Mouse (Mus musculus): ENCODE results near the gene Rdh9.
A peak's percentile ranks its signal among the peaks of the same experiment; 100 is the strongest.

Gene Rdh9

DNA sequence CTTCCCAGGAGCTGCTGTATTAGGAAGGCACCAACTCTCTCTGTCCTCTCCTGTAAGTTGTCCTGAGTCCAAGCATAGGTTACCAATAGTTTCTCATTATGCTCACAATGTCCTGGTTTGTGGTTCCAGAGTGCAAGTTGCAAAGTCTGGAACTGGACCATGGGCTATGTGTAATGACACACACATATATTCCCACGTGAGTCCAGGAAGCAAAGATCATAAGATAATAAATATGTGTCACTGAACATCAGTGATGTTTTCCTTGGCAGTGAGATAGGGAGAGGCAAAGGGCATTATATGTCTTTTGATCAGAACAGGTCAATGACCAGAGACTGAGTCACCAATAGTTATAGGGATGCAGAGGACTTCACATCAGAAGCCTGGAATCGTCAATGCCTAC is at the start of gene Rdh9:
Gene Rdh9, plus strand, starts transcription at position 376 of the 400 bp plus-strand sequence.
- DNase-seq, result no peak

DNA sequence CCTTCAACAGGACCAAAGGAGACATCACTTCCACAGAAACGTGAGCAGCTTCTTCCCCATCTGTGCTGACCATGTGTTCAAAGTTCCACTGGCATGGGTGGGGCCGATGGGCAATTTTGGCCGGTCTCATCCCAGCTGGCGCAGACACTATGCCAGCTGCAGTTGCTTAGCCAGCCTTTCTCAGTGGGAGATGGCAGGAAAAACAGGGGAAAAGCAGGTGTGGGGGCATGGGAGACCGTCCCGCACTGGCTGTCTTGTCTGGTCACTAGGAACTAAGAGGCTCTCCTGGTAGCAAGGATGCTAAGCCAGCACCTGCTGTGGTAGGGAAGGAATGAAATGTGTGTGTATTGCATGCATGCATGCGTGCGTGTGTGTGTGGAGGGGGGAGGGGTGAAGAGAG is 47.7 kb upstream of the Rdh9 start:
- no peak for DNase-seq

DNA sequence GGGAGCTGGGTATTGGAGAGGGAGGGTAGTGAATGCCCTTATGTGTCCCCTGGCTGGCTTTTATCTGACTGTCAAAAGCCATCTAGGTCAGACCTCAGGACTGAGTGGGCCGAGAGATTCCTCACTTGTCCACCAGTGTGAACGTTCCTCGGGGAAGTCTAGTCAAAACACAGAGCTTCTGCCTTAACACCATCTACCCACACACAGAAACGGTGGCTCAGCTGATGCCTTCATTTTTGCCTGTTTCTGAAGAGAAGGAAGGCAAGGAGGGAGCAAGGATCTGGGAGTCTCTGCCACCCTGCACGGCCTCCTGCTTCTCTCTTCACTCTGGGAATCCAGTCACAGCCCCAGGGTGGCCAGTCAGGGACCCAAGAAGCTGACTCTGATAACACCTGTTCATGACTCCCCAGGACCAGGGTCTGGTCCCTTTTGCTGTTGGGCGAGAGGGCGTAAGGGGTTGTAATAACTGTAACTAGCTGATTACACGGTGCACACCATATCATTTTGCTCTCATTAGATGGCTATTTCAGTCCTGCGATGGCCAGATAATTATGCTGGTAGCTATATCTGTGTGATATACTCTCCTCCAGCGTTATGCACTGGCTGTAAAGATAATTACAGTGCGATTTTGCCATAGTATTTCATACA is 45.8 kb upstream of the Rdh9 start:
- no peak for DNase-seq

DNA sequence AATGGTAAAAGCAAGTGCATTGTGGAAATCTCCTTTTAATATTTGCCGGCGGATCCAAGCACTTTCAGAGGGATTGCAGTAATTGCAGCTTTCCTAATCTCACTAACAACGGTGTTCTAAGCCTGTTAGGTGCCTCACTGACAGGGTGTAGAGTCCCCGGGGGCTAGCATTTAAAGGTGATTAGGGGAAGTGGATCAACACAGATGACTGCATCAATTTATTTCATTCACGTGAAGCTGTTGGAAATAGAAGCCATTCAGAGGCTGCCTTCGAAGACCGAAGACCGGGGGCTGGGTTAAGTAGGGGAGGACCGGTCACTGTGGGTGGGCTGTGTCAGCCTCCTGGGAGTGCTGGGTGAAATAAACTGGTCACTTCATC is 45.3 kb upstream of the Rdh9 start:
- no peak for DNase-seq

DNA sequence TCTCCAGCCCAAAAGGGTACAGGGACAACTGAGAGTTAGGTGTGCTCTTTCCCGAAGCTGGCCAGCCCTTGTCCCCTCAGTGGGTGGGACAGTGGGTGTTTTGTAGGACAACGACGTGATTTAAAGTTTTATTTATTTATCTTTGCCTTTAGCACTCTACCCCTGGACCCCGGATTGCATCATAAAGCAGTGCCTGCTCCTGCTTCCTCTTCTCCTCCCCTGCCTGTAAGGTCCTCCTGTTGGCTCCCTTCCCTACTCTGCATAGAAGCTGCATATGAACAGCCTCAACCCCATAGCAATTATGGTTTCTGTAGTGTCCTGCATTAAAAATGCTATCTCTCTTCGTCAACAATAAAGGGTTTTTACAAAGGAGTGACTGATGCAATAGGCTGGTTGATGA is 44.8 kb upstream of the Rdh9 start:
- DNase-seq, result no peak

DNA sequence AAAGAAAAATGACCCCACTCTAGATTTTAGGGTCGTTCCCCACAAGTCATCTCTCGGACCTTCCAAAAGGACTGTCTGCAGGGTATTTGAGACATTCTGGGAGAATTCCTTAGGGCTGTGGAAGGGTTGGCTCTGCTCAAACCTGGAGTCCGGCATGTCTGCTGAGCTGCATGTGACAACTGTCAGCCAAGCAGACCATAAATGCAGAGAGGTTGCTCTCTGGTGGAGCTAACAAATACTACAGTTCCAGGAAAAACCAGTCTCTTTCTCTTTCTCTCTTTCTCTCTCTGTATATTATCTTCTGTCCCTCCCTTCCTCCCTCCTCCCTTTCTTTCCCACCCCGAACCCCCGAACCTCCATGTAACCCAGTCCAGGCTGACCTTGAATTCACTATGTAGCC is 41.8 kb upstream of the Rdh9 start:
- DNase-seq, result no peak

DNA sequence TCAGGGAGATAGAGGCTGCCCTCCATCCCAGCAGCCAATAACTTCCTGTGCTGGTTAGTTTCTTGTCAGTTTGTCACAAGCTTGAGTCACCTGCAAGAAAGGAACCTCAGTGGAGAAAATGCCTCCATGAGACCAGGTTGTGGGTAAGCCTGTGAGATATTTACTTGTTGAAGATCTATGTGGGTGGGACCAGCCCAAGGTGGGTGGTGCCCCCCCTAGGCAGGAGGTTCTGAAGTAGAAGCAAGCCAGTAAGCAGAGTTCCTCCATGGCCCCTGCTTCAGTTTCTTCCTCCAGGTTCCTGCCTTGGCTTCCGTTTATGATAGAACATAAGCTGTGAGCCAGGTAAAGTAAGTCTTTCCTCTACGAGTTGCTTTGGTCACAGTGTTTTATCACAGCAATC is 39.9 kb upstream of the Rdh9 start:
- DNase-seq, result no peak

DNA sequence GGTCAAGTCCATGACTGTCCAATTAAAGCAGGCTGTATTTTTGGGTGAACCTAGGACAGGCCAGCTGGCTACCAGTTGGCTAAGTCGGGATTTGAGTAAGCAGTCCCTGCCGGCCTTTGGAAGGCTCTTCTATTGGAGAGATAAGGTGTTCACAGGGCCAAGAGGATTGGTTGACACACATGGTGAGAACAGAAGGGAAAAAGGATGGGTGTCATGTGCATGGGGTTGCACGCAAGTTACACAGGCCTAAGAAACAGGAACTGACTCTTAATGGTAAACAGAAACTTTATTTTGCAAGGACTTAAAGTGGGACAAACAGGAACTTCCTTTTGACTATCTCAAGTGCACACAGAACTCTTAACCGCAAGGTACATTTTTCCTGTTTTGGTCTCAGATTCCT is 39.3 kb upstream of the Rdh9 start:
- DNase-seq, result no peak

DNA sequence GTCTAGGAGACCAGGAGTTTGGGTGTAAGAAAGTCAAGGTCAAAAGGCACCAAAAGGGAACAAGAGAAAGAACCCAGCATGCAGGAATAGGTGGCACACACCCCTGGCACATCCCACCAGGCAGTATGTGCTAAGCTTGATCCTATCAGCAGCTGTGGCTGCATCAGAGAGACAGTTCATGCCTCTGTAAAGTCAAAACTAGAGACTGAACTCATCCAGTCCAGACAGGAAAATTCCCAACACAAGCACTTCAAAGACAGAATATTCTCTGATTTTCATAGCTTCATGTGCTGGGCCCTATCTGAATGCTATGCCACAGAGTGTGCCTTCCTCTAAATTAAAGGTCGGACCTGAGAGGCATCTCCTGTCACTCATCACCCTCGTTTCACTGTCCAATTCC is 38.6 kb upstream of the Rdh9 start:
- no peak for DNase-seq

DNA sequence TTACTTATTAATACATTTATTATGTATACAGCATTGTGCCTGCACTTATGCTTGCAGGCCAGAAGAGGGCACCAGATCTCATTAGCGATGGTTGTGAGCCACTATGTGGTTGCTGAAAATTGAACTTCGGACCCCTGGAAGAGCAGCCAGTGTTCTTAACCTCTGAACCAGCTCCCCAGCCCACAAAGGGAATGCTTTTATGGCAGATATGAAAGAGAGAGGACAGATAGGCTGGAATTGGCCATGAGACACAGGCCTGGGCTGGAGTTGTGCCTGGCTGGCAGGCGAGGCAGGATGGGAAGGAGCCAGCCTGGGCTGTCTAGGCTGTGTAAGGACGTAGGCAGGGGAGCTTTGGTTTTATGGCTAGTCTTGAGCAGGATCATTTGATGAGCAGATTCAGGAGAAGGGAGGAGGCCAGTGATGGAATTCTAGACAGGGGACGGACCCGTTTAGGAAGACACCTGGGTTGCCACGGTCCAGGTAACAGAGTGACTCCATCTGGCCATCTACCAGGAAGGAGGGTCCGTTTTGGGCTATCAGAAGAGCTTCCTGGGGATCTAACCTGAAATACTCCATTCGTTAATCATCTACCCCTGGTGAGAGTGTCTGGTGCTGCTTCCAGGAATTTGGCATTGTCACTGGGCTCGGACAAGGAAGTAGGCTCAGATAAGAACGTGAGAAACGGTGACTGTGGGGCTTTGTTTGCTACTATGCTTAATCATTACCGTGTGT is 37.9 kb upstream of the Rdh9 start:
- DNase-seq, result no peak

DNA sequence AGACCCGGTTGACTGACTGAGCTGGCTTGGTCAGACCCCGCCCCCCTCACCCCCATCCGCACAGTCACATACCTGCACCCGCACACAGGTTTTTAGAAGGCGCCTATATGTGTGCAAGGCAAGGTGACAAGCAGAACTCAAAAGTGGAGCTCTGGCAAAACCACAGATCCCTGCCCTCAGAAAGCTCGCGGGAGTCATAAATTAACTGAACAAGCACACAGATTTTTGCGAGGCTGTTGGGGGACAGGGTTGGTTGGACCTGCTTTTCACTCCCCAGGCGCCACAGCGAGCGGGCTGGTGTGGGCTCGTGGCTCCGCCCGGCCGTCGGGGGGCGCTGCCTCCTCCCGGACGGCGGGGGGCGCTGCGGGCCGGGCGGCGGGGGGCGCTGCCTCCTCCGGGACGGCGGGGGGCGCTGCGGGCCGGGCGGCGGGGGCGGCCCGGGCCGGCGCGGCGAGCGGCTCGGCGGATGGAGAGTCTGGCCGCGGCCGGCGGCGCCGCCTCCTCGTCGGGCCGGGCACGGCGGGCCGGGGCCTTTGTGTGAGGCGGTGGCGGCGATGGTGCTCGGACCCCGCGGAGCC is 37.0 kb upstream of the Rdh9 start, which contains the start of gene Zbtb39:
Gene Zbtb39, plus strand, starts transcription at position 456 of the 578 bp plus-strand sequence.
- DNase-seq, result peak; percentile 49 to 59

DNA sequence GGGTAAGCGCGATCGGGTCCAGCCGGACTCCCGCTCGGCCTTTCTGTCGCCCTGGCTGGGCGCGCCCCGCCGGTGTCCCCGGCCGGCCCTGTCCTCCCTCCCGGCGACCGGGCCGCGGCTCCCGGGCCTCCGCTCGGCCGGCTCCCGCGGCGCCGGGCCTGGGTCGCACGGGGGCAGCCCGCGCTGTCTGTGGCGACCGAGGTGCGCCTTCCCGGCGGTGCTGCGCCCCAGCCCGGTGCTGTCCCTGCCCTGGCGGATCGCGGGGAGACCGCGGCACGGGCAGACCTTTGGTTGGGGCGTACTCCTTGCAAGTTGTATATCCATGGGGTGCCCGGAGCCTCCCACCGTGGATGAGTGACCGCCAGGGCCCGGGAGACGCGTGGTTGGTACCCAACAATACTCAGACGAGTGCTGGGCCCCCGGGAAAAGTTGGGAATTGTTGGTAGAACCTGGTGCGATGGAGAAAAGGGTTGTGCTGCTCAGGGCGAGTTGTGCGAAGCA is 36.5 kb upstream of the Rdh9 start:
- peak; percentile 20 to 32 for DNase-seq

DNA sequence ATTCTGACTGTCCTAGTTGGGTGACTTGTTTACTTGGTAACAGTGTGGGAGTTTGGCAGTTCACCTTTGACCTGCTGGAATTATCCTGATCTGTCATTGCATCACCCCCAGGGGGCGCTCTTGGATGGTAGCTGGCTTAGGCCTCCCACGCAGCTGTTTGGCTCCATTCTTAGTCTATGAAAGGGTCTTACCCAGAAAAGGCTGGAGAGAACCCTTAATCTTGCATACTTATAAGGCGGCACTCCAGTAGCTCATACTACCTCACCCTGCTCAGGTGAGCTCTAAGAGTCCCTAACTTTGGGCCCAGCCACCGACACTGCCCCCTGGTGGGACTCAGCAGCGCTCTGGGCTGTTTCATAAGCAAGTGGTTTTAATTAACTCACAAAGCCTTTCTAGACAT is 31.5 kb upstream of the Rdh9 start:
- no peak for DNase-seq

DNA sequence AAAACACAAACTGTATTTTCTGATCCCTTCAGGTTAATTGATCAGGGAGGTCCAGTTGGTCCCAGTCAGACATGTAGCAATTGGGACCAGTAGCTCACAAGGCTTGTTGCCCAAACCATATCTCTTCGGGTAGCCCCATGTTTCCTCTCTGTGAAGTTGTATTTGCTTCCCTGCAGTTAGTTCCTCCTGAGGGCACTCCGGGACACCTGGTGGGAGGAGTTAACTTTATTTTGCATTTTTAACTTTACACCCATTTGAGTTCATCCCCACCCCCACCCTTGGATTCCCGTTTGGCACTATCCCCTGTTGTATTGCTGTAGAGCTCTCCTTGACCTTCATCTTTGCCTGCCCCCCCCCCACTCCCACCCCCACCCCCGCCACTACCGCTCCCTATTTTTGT is 30.3 kb upstream of the Rdh9 start:
- DNase-seq, result no peak

DNA sequence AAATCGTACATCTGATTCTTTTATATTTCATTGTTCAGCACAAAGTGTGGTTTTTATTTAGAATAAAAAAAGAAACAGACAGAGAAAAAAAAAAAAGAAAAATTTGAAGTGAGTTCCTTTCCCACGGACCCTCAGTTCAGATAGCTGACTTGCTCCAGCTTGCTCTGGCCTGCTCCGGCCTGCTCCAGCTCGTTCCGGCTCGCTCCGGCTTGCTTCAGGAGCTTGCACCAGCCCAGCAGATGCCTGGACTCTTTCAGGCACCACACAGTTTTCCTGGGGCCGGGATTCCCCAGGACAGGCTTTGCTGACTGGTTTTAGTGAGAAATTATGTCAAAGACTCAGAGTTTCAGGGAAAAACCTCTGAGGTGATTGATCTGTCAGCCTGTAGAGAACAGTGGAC is 28.9 kb upstream of the Rdh9 start:
- DNase-seq, result no peak

DNA sequence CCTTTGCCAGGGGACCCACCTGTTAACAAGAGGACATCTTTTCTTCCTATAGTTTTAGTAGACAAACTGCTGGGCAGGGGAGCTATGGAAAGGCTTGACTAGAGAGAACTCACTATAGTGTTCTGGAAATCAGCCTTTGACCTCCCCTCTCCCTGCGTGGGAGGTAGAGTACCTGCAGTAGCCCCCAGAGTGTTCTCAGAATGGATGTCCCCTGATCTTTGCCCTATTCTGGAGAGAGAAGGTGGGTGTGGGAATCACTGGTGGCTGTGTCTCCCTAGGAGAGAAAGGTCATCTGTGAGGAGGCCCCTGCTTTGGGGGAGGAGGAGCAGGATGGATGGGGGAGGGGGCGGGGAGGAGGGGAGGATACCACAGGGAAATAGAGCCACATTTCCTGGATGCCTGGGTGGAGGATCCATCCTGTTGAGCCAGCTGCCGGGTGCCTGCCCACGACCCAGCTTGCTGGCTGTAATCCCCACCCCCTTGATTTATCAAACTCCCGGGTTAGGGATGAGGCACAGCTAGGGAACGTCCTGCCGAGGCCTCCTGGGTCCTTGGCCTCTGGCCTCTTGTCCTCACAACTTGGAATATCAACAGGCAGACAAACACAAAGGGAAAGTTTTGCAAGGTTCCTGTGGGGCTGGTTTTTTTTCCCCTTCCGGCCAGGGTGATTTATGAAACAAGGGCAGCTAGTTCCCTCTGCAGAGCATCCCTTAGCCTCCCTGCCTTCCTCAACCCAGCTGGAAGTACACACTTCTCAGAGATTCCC is 27.2 kb upstream of the Rdh9 start:
- DNase-seq, result no peak

DNA sequence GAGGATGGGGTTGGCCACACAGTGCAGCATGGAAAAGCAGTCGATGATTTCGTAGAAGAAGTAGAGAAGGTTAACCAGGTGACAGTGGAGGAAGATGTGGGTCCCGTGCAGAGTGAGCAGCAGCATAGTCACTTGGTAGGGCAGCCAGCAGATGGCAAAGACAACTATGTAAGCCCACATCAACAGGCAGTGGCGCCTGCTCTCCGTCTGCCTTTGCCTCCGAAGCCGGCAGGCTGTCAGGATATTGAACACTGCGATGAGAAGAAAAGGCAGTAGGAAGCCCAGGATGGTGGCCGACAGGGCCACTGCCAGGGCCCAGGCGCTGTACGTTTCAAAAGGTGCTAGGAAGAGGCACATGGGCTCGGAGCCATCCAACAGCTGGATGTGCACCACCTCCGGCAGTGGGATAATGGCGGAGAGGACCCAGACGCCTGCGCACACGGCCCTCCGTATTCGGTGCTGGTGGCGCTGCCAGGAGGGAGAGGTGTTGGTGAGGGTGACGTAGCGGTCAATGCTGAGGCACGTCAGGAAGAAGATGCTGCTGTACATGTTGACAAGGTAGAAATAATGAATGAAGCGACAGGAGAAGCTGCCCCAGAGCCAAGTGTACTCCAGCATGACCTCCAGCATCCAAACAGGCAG is 25.9 kb upstream of the Rdh9 start:
- DNase-seq, result no peak

DNA sequence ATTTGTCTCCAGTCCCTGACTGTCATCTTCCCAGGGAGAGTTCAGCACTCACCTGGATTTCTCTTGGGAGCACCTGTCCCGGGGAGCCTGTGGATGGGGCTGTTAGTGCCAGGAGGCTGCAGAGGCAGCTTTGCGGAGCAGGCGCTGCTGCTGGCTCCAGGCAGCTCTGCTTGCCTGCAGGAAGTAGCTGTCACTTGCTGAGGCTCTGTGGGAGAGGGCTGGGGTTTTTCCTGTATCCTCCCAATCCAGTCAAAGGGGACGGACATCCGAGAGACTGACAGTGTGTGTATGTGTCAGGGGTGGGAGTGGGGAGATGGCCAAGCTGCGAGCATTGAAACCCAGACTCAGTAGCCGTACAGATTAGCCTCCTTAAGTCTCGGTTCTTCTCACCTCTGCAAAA is 24.6 kb upstream of the Rdh9 start, which contains the start of gene Gpr182:
Gene Gpr182, minus strand, starts transcription at position 185 of the 400 bp plus-strand sequence.
- DNase-seq, result no peak

DNA sequence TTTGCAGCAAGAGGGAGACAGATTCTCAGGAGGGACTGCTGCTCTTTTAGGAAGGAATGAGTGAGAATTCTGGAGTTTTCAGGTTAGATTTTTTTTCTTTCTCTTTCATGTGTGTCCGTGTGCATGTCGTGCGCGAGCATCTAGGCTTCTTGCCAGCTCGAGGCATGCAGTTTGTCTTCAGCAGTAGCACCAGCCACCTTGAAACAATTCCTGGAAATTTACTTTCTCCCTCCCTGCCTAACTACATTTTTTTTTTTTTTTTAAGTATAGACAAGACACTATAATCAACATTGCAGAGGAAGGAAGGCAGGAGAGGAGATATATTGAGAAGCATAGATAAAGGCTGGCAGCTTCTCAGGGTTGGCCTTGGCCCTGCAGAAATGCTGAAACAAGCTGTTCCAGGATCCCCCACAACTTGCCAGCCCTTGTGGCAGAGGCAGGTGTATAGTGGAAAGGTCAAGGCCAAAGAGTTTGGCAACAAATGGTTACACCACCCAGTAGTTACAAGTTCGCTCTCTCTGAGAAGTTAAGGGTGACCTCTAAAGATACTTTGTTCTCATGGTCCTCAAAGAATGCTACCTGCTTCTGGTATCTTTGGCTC is 21.5 kb upstream of the Rdh9 start:
- DNase-seq, result no peak

DNA sequence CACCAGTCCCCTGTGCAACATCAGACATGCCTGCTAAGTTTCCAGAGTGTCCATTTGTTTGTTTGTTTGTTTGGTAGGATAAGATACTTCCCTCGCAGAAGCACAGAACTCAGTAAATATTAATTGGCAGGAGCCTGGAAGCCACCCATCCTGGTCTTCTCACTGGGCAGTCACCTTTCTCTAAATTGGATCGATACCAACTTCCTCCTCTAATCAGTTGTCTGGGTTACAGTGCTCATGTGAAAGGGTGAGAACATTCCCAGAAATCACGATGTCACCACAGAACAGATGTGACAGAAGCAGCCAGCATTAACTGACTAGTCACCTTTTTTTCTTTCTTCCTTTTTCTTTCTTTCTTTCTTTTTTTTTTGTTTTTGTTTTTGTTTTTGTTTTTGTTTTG is 20.9 kb upstream of the Rdh9 start:
- DNase-seq, result no peak

DNA sequence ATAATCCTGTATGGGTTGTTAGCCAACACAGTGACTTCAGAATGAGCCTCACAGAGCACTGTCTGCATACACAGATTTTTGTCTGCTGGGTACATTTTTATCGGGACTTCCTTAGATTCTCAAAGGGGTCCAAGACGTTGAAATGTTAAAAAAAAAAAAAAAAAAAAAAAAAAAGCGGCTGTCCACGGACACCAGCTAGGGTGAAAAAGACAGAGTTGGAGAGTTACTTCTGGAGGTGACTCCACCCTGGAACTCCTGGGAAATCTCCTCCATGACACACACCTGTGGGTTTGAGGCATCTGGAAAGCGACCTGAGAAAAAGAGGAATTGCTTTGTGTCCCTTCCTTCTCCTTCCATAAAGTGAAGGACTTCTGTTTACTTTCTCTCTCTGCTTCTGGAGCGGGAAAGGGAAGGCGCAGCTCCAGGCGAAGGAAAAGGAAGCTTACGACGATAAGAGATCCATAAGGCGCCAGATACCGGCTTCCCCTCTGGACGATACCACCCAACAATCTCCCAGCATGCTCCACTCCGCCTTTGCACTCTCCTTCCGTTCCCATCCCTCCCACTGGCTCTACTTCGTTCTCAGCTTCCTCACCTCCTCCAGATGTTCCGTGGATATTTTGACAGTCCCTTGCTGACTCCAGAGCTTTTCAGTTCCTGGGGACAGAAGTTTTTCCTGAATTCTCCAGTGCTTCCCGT is 20.3 kb upstream of the Rdh9 start:
- DNase-seq, result no peak

Data from thymus, adult 18-20 months (tissue).